Mouse (Mus musculus): Measurements from ENCODE around the gene Ttc30a1. TPM values are rescaled to one million over a fixed set of nuclear protein-coding genes. Genes with fewer than 3 reads are reported as not detected.
A peak's percentile ranks its signal among the peaks of the same experiment; 100 is the strongest.
"Not testable (repeated sequence)": the region's sequence is repeated elsewhere in the genome, so short reads cannot be mapped to it uniquely, and the experiment has no call there.

Gene Ttc30a1
- polyA plus RNA-seq, 1 experiment from 2014 or later, result 6.6 TPM

DNA sequence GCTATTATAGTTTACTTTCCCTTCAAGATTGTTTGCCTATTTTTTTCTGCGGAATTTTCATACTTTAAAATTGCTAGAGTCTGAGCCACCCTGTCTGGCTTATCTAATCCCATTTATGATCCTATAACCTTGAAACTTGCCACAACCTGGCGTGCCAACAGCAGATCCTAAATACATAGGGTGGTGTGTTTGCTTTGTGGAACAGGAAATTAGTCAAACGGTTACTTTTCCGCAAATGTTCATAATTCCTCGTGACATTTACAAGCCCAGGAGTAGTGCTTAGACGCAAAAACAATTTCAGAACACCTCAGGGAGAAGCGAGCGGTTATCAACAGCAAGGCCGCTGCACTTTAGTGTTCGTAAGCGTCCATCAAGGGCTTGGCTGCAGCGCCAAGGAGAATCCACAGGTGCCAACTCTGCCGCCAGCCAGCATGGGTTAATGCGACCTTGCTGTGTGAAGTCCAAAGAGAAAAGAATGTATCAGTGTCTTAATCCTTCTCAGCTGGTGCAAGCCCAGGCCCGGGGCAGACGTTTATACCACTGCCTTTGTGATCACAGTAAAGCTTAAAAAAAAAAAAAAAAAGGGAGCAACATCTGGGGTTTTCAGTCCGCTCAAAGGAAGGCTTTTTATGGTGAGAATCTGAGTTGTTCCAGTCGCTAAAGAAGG is 22.5 kb downstream of the Ttc30a1 start:
- H3K36me3 ChIP-seq (ENCODE audit: control insufficient read depth, insufficient read depth, low read length), result no peaks in the 10 kb centered on the region
- ATAC-seq (replicated peaks; ENCODE audit: insufficient number of reproducible peaks, low FRiP score, low TSS enrichment), result no peak
- peak overlapping the region; percentile 37 for H3K4me2 ChIP-seq
- 25% methylated on average over 18 of the region's 18 CpGs for WGBS (ENCODE audit: insufficient replicate concordance)
- no peaks in the 10 kb centered on the region for H3K9me3 ChIP-seq (replicated peaks; ENCODE audit: control insufficient read depth, low read length)
- H3K27ac ChIP-seq (ENCODE audit: low read depth, low read length), result peak overlapping the region; percentile 41
- H3K9ac ChIP-seq (ENCODE audit: low read depth, low read length), result no peak overlapping the region
- no peaks in the 10 kb centered on the region for H3K27me3 ChIP-seq (ENCODE audit: control insufficient read depth, insufficient read depth, low read length)
- peaks cover 20% of the 10 kb centered on the region for H3K4me1 ChIP-seq (ENCODE audit: control insufficient read depth, insufficient read depth, low read length)
- H3K4me3 ChIP-seq (ENCODE audit: low read depth, low read length), result no peak overlapping the region

DNA sequence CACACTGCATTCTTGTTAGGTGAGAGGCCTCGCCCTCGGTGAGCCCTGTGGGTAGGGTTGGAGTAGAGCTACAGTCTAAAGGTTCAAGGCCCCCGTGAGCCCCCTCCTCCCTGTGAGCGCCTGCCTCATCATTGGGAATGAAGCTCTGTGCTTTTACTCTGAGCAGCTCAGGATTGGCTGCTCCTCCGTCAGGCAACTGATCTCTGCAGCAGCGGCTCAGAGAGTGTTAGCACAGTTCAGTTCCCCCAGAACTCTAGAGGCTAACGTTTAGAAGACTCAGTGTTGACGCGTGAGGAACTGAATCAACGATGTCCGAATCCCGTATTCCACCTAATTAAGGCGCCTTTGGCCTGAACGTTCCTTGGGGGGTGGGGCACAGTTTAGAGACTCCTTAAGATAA is 26.1 kb downstream of the Ttc30a1 start:
- Histone ChIP-seq H3K4me1 (ENCODE audit: control insufficient read depth, insufficient read depth, low read length) (peaks cover 13% of the 10 kb centered on the region), H3K9ac (ENCODE audit: low read depth, low read length) (no peak overlapping the region), H3K27ac (ENCODE audit: low read depth, low read length) (no peak overlapping the region), H3K36me3 (ENCODE audit: control insufficient read depth, insufficient read depth, low read length) (no peaks in the 10 kb centered on the region), H3K4me3 (ENCODE audit: low read depth, low read length) (no peak overlapping the region), H3K4me2 (peak overlapping the region; percentile 22; the same call in 1 of the 2 replicates), H3K27me3 (ENCODE audit: control insufficient read depth, insufficient read depth, low read length) (no peaks in the 10 kb centered on the region), H3K9me3 (replicated peaks; ENCODE audit: control insufficient read depth, low read length) (no peaks in the 10 kb centered on the region)
- WGBS (ENCODE audit: insufficient replicate concordance), result 42% methylated on average over 14 of the region's 14 CpGs
- ATAC-seq (replicated peaks; ENCODE audit: insufficient number of reproducible peaks, low FRiP score, low TSS enrichment), result no peak

DNA sequence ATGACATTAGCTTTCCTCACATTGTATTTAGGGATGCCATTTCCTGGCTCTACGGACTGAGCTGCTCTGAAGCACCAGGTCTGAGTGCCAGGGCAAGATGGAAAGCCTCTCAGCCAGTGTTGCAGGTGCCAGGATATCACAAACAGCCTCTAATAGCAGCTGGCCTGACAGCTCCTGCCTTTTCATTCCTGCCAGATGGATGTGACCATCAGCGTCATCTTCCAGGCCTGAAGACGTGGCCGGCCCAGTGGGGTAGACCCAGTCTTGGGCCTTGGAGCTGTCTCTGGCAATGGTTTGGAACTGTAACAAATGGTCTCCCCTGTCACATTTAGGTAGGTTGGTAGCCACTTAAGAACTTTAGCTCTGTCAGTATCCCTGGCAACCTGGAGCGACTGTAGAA is 28.4 kb downstream of the Ttc30a1 start:
- WGBS (ENCODE audit: insufficient replicate concordance), result 88% methylated on average over 5 of the region's 5 CpGs
- no peaks in the 10 kb centered on the region for H3K27me3 ChIP-seq (ENCODE audit: control insufficient read depth, insufficient read depth, low read length)
- H3K4me3 ChIP-seq (ENCODE audit: low read depth, low read length), result no peak overlapping the region
- no peaks in the 10 kb centered on the region for H3K9me3 ChIP-seq (replicated peaks; ENCODE audit: control insufficient read depth, low read length)
- H3K4me2 ChIP-seq, result no peak overlapping the region
- no peaks in the 10 kb centered on the region for H3K36me3 ChIP-seq (ENCODE audit: control insufficient read depth, insufficient read depth, low read length)
- H3K4me1 ChIP-seq (ENCODE audit: control insufficient read depth, insufficient read depth, low read length), result no peaks in the 10 kb centered on the region
- no peak overlapping the region for H3K27ac ChIP-seq (ENCODE audit: low read depth, low read length)
- no peak for ATAC-seq (replicated peaks; ENCODE audit: insufficient number of reproducible peaks, low FRiP score, low TSS enrichment)
- no peak overlapping the region for H3K9ac ChIP-seq (ENCODE audit: low read depth, low read length)

DNA sequence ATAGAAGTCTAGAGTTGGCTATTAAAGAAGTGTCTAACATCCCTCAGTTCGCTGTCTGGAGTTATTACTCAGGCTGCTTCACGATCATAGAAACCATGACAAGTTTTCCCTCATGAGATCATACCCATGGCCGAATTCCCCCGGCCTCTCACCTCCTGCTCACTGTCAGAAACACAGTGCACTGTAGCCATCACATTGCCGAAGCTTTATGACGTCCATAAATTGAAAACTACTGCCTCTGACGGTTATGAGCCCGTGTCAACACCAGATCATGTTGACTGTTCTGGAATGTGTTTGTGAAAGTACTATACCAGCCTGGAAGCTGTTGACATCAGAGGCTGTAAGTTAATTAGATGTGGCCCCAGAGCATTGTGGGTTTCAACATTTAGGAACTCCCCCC is 31.1 kb downstream of the Ttc30a1 start:
- Histone ChIP-seq H3K4me1 (ENCODE audit: control insufficient read depth, insufficient read depth, low read length) (no peaks in the 10 kb centered on the region), H3K27ac (ENCODE audit: low read depth, low read length) (no peak overlapping the region), H3K9ac (ENCODE audit: low read depth, low read length) (no peak overlapping the region), H3K4me3 (ENCODE audit: low read depth, low read length) (no peak overlapping the region), H3K36me3 (ENCODE audit: control insufficient read depth, insufficient read depth, low read length) (no peaks in the 10 kb centered on the region), H3K27me3 (ENCODE audit: control insufficient read depth, insufficient read depth, low read length) (no peaks in the 10 kb centered on the region), H3K9me3 (replicated peaks; ENCODE audit: control insufficient read depth, low read length) (no peaks in the 10 kb centered on the region), H3K4me2 (no peak overlapping the region)
- 82% methylated on average over 8 of the region's 8 CpGs for WGBS (ENCODE audit: insufficient replicate concordance)
- ATAC-seq (replicated peaks; ENCODE audit: insufficient number of reproducible peaks, low FRiP score, low TSS enrichment), result no peak

DNA sequence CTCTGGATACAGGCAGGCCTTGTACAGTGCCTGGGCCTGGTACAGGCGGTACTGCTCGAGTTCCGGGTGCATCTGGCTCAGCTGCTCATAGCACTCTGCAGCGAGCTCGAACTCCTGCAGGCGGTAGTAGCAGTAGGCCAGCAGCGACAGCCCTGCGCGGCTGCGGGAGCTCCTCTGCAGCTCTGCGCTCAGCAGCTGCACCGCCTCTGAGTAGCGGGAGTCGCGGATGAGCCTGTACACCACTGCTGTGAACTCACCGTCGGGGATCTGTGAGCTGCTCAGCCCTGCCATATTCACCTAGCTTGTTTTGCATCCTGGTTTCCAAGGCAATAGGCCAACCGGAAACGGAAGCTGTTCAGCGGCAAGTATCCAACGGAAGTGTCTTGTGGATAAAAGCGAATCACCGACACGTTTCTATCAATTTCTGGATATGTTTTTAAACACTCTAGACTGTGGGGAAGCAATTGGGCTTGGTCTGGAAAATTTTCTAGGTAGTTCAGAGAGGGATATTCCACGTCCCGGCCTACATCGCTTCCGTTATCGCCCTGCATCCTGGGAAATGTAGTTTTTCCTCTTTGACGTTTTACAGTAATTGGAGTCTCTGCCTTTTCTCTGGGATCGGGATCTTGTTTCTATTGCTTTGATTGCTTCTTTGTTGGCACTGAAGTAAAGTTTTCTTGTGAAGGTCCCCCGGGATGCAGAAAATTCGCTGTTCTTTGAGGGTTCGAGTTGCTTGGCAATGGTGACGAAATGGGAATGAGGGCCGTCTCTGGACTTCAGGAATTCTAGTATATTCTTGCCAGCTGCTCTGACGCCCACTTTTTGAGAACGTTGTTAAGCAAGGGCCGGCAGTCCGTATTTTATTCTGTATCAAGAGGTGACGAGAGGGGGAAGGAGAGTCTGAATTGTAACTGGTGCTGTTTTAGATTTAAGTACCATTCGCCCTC is 43.4 kb downstream of the Ttc30a1 start, which contains the start of gene Ttc30b:
Ttc30b (minus strand) TSS at position 469 of the 947 bp plus-strand sequence.
- H3K4me1 ChIP-seq (ENCODE audit: control insufficient read depth, insufficient read depth, low read length), result 0 out of 2 replicates have a peak, but pooled peaks cover 6% of the 10 kb centered on the region
- H3K27me3 ChIP-seq (ENCODE audit: control insufficient read depth, insufficient read depth, low read length), result no peaks in the 10 kb centered on the region
- no peaks in the 10 kb centered on the region for H3K36me3 ChIP-seq (ENCODE audit: control insufficient read depth, insufficient read depth, low read length)
- H3K9ac ChIP-seq (ENCODE audit: low read depth, low read length), result peak within 1 kb of the TSS; percentile 74
- H3K27ac ChIP-seq (ENCODE audit: low read depth, low read length), result peak within 1 kb of the TSS; percentile 73; the same call in 1 of the 2 replicates
- 0 out of 2 replicates have a peak, but pooled peaks have one; percentile 65 for ATAC-seq (replicated peaks; ENCODE audit: insufficient number of reproducible peaks, low FRiP score, low TSS enrichment)
- 4% methylated on average over 39 of the region's 42 CpGs for WGBS (ENCODE audit: insufficient replicate concordance)
- H3K4me3 ChIP-seq (ENCODE audit: low read depth, low read length), result peak within 1 kb of the TSS; percentile 46
- H3K4me2 ChIP-seq, result peak within 1 kb of the TSS; percentile 67
- H3K9me3 ChIP-seq (replicated peaks; ENCODE audit: control insufficient read depth, low read length), result no peaks in the 10 kb centered on the region

DNA sequence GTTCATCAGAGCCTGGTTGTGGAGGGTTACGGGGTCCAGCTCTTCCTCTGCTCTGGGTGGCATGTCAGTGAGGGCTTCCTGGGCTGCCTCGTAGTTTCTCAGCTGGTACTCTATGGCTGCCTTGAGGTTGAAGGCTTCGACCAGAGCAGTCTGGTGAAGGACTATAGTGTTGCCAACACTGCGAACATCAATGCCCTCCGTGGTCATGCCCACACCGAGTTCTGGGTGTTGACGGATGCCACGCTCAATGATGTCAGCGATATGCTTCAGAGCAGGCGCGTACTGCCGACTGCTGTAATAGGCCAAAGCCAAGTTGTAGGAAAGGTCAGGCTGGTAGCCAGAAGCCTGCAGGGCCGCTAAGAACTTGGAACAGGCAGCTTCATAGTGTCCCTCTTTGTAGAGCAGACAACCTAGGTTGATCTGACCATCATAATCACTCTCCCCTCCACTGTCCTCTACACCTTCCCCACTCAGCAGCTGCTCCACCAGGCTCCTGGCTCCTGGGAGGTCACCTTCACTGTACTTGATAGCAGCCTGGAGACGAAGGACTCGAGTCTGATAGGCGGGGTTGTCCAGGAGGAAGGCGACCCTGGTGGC is 44.1 kb downstream of the Ttc30a1 start:
- H3K27ac ChIP-seq (ENCODE audit: low read depth, low read length); H3K36me3 ChIP-seq (ENCODE audit: control insufficient read depth, insufficient read depth, low read length); H3K9me3 ChIP-seq (replicated peaks; ENCODE audit: control insufficient read depth, low read length); H3K4me1 ChIP-seq (ENCODE audit: control insufficient read depth, insufficient read depth, low read length); H3K27me3 ChIP-seq (ENCODE audit: control insufficient read depth, insufficient read depth, low read length): not testable (repeated sequence)
- peak overlapping the region; percentile 46 for H3K4me3 ChIP-seq (ENCODE audit: low read depth, low read length)
- WGBS (ENCODE audit: insufficient replicate concordance), result 62% methylated on average over 14 of the region's 17 CpGs
- 0 out of 2 replicates have a peak, but pooled peaks have one; percentile 46 for ATAC-seq (replicated peaks; ENCODE audit: insufficient number of reproducible peaks, low FRiP score, low TSS enrichment)
- peak overlapping the region; percentile 74; the same call in 1 of the 2 replicates for H3K9ac ChIP-seq (ENCODE audit: low read depth, low read length)
- peak overlapping the region; percentile 67 for H3K4me2 ChIP-seq

DNA sequence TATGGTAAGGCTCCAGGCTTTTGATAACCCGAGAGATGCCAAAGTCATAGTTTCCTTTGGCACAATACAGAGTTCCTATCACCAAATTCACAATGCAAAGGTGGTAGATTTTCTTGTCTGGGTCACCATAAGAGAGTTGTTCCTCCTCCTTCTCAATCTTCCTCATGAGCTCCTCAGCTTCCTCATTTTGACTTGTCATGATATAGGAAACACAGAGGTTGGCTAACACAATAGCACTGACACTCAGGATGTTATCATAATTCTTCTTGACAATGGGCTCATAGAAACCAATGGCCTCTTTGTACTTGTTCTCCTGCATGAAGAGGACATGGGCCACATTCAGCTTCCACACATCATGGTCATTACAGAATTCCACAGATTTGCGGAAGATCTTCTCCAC is 45.1 kb downstream of the Ttc30a1 start:
- H3K27ac ChIP-seq (ENCODE audit: low read depth, low read length); H3K27me3 ChIP-seq (ENCODE audit: control insufficient read depth, insufficient read depth, low read length); H3K4me3 ChIP-seq (ENCODE audit: low read depth, low read length); H3K9me3 ChIP-seq (replicated peaks; ENCODE audit: control insufficient read depth, low read length); H3K9ac ChIP-seq (ENCODE audit: low read depth, low read length); H3K4me2 ChIP-seq; ATAC-seq (replicated peaks; ENCODE audit: insufficient number of reproducible peaks, low FRiP score, low TSS enrichment); H3K4me1 ChIP-seq (ENCODE audit: control insufficient read depth, insufficient read depth, low read length); H3K36me3 ChIP-seq (ENCODE audit: control insufficient read depth, insufficient read depth, low read length): not testable (repeated sequence)
- WGBS (ENCODE audit: insufficient replicate concordance), result 88% methylated on average over 2 of the region's 2 CpGs

DNA sequence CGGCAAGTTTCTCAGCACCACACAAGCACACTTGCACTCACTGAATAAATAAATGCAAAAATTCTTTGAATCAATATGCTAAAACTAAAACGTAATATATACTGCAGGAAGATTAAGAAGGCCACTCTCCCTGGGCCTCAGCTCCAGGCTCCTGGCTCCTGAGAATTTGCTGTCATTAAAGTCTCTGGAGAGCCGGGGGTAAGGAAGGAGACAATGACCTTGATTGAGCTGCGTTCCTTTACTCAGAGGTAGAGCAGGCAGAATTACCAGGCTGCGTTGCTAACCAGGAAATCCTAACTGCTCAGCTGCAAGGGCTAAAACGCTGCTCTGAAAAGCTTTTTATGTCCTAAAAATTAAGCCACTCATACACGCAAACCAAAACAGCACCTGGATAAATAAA is 48.2 kb downstream of the Ttc30a1 start:
- no peak for ATAC-seq (replicated peaks; ENCODE audit: insufficient number of reproducible peaks, low FRiP score, low TSS enrichment)

More for the DNA sequence above, 48.2 kb downstream of the Ttc30a1 start:
- Histone ChIP-seq H3K27ac (ENCODE audit: low read depth, low read length) (peak overlapping the region; percentile 79), H3K36me3 (ENCODE audit: control insufficient read depth, insufficient read depth, low read length) (no peaks in the 10 kb centered on the region), H3K9me3 (replicated peaks; ENCODE audit: control insufficient read depth, low read length) (no peaks in the 10 kb centered on the region), H3K4me2 (no peak overlapping the region), H3K4me3 (ENCODE audit: low read depth, low read length) (no peak overlapping the region), H3K4me1 (ENCODE audit: control insufficient read depth, insufficient read depth, low read length) (0 out of 2 replicates have a peak, but pooled peaks cover 6% of the 10 kb centered on the region), H3K9ac (ENCODE audit: low read depth, low read length) (no peak overlapping the region), H3K27me3 (ENCODE audit: control insufficient read depth, insufficient read depth, low read length) (no peaks in the 10 kb centered on the region)
- 32% methylated on average over 7 of the region's 7 CpGs for WGBS (ENCODE audit: insufficient replicate concordance)

Data from heart, embryonic 11.5 days (tissue).